Mouse (Mus musculus) G1E (cell line): ENCODE results near the gene Tbl2.
A peak's percentile ranks its signal among the peaks of the same experiment; 100 is the strongest.

ENCODE experiments used
- CTCF ChIP-seq: IDR thresholded peaks from 2 replicates; pipeline ENCODE4 v1.5.1; 2012; ENCODE audit warnings: low read depth, low read length, inconsistent platforms, mixed read lengths
- GATA2 ChIP-seq: IDR thresholded peaks from 2 replicates; pipeline ENCODE4 v1.6.1; 2012; ENCODE audit warnings: low read depth, low read length, inconsistent platforms, borderline replicate concordance
- TAL1 ChIP-seq: conservative IDR thresholded peaks from 2 replicates; pipeline ENCODE4 v1.6.1; 2012; ENCODE audit warnings: low read depth, low read length, inconsistent platforms, mixed read lengths

GRCm38 (mm10) chr5:135185596-135185995, 36.1 kb downstream of the Tbl2 start:
- TF ChIP-seq CTCF (peak; percentile 35; the same call in 1 of the 2 replicates), TAL1 (no peak), GATA2 (no peak)
